Mouse (Mus musculus) brain, embryonic 14.5 days (tissue): ENCODE data around the gene Cd6.

Source experiments
- CTCF ChIP-seq: fragments of 200-500 bp; IDR thresholded peaks from 2 replicates; pipeline ENCODE4 v1.5.1; 2012; ENCODE audit warnings: inconsistent platforms, mild to moderate bottlenecking, moderate library complexity, borderline replicate concordance; ENCODE audit not compliant: insufficient read depth, insufficient read length; ENCODE audit errors: extremely low read depth
- POLR2A ChIP-seq: fragments of 200-500 bp; IDR thresholded peaks from 2 replicates; pipeline ENCODE4 v1.6.1; 2012; ENCODE audit warnings: mild to moderate bottlenecking, inconsistent platforms, borderline replicate concordance; ENCODE audit not compliant: poor library complexity, insufficient read depth, insufficient read length, severe bottlenecking; ENCODE audit errors: extremely low read depth

DNA sequence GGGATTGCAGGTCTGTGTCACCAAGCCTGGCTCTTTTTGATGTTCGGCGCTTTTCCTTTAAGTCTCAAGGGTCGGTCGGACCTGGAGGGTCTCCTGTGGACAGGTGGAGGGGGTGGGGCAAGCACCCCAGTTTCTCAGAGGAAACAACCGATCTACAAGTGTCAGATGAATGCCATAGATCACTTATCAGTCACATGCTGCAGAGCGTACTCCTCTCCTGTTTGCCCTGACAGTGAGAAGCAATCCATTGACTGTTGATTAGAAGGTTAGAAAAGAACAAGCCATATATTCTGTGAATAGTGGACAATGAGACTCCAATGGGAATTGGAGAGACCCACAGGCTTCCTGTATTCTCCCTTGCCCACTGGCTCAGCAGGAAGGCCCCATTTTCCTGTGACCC, 79.7 kb downstream of the Cd6 start:
- no peak for TF ChIP-seq POLR2A
- TF ChIP-seq CTCF: no peak
